Mouse (Mus musculus) left cerebral cortex, postnatal 14 days (tissue): ENCODE data around the gene Sox12. TPM values are rescaled to one million over a fixed set of nuclear protein-coding genes. Genes with fewer than 3 reads are reported as not detected.
"Not testable (repeated sequence)": the region's sequence is repeated elsewhere in the genome, so short reads cannot be mapped to it uniquely, and the experiment has no call there.

Source experiments
- DNase-seq, 2 experiments: peaks; one replicate each; pipeline ENCODE4 v3.0.0; 2021 to 2022; ENCODE audit warnings: low spot score in 2 of 2, mixed read lengths in 1 of 2
- intact Hi-C: fragments of 180-260 bp; cut with DNase I; formaldehyde crosslinking; loops from one replicate; pipeline ENCODE4 v1.15.1; 2025
- long read RNA-seq, 2 experiments: library from polyadenylated mRNA; stranded (forward); transcript quantifications; one replicate each; pipeline ENCODE4 v2.0.0; 2021
- total RNA-seq, 2 experiments: library from RNA; stranded (reverse); gene quantifications; 2 replicates each; pipeline ENCODE4 v1.2.3; 2021

Sox12 gene
- total RNA-seq: 10 to 100 TPM; 17.9 to 22.0 TPM
- long read RNA-seq, experiment 1, full-length matches to known transcripts: 26 of 26 reads
- long read RNA-seq, experiment 1, partial matches to known transcripts: 0 of 26 reads
- long read RNA-seq, experiment 1, other reads (novel, unspliced or antisense): 0 of 26 reads
- long read RNA-seq, experiment 2, full-length matches to known transcripts: 22 of 22 reads
- long read RNA-seq, experiment 2, partial matches to known transcripts: 0 of 22 reads
- long read RNA-seq, experiment 2, other reads (novel, unspliced or antisense): 0 of 22 reads

DNA sequence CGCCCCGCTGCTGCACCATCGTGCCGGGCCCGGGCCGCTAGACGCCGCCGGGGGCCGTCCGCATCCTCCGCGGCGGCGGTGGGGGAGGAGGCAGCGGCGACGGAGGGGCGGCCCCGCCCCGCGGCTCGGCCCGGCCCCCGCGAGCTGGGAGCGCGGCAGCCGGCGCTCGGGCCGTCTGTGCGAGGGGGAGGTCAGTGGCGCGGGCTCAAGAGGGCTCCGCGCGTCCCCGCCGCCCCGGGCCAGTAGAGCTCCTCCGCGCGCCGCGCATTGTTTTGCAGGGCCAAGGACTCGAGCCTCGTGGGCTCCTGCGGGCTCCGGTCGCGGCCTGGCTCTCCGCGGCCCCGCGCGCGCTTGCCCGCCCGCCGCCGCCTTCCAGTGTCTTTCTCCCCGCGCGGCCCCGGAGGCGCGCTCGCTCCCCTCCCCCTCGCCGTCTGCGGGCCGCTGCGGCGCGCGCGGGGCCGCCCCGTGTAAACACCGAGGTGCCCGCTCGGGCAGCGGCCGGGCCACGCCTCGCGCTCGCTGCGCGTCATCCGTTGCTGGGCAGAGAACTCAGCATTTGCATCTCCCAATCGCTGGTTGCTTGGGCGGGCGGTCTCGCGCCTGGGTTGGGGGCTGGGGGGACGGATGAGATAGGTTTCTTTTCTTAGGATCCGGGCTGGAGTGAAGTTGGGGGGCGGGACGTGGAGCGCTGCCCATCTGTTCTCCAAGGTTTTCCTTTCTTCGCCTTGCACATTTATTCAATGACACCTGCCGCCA, at the start of gene Sox12:
Gene Sox12, minus strand, starts transcription at position 384 of the 756 bp plus-strand sequence.
- intact Hi-C loops: loop anchor here (1.0 kb wide), 1 partner anchor 16 kb away; no protein-coding TSS in a partner anchor
- peak; percentile 98 to 99 for DNase-seq

- intact Hi-C loops: no loop called here
- DNase-seq: no peak
Observed at GRCm38 (mm10) chr2:152447461-152447860, 49.6 kb upstream of the Sox12 start.

DNA sequence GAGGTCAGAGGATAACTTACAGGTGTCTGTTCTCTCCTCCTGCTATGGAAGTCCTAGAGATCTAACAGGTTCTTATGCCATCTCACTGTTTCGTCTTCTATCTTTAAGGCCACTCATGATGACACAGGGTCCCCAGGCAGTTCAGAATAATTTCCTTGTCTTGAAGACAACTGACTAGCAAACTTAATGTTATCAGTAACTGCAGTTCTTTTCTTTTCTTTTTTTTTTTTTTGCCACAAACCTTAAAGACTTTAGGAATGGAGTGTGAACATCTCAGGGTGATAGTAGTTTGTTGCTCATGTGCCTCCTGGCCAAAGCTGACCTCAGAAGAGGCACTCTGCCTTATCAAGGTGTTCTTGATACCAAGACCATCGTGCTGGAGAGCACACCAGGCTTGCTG, 48.8 kb upstream of the Sox12 start:
- no peak for DNase-seq
- intact Hi-C loops: no loop called here

DNA sequence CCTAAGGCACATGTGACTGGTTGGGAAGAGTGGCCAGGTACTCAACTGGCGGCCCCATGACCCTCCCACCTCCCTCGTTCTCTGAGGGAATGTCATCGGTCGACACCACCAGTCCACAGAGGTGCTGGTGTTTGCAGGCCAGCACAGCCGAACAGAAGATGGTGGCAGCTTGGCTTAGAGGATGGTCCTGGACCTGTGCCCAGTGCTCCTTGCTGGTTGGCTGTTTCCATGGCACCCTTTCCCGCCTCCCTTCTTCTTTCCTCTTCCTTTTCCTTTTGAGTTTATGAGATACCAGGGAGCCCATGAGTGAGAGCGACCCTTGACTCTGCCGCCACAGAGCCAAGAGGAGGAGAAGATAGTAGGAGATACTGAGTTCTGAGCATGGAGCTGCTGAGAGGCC, 45.4 kb upstream of the Sox12 start:
- peak; percentile 29 to 46 for DNase-seq
- intact Hi-C loops: no loop called here

DNA sequence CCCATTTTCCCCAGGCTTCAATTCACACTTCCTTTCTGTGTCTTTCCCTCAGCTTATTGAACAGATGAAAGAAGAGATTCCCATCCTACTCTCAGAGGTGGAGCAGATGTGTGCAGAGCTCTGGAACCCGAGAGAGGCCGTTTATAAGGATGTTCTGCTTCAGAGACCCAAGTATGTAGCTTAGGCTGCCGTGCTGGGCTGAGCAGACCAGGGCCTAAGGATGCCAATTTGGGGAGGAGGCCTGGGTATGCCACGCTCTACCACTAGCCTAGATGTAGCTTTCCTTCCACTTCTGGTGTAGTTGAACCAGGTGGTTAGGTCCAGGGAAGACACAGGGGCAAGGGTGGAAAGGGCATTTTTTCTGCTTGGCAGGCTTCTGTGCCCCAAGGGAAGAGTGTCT, 44.5 kb upstream of the Sox12 start:
- intact Hi-C loops: no loop called here
- no peak for DNase-seq

DNA sequence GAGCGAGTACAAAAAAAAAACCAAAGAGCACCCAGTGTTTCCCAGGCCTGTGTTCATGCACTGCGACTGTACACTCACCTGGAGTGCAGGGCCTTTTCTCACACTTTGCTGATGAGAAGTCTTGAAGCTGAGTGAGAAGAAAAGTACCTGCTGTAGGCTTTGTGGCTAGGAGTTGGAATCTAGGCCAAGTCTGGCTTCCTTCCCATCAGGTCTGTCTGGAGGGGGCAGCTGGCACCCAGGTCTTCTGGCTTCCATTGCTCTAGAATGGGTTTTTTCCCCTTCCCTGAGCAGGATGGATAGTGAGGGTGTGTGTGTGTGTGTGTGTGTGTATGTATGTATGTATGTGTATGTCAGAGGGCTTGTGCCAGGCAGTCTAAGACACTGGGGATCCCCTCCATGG, 42.0 kb upstream of the Sox12 start:
- no peak for DNase-seq
- intact Hi-C loops: no loop called here

GRCm38 (mm10) chr2:152438963-152439362, 41.1 kb upstream of the Sox12 start:
- DNase-seq: no peak
- intact Hi-C loops: no loop called here

GRCm38 (mm10) chr2:152436983-152437860, 39.4 kb upstream of the Sox12 start:
- DNase-seq: peak; percentile 85
- intact Hi-C loops: loop anchor here (1.0 kb wide), 1 partner anchor 45 kb away; no protein-coding TSS in a partner anchor

GRCm38 (mm10) chr2:152436405-152436901, 38.6 kb upstream of the Sox12 start:
- intact Hi-C loops: no loop called here
- no peak for DNase-seq

DNA sequence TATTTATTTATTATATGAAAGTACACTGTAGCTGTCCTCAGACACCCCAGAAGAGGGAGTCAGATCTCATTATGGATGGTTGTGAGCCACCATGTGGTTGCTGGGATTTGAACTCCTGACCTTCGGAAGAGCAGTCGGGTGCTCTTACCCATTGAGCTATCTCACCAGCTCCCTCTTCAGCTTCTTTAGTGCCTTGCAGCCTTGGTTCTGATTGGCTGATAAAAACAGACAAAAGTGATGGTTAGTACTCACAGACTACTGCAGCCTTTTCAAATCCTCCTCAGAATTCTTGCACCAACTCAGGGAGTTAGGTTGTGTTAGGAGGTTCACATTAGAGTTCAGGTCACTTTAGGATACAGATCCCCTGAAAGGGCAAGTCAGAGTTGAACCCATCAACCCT, 30.6 kb upstream of the Sox12 start:
- intact Hi-C loops: not testable (repeated sequence)
- DNase-seq: peak in 1 of 2 experiments; percentile 73

GRCm38 (mm10) chr2:152427493-152427892, 29.6 kb upstream of the Sox12 start:
- intact Hi-C loops: no loop called here
- DNase-seq: peak; percentile 66 to 71

GRCm38 (mm10) chr2:152415786-152416185, 17.9 kb upstream of the Sox12 start:
- intact Hi-C loops: no loop called here
- no peak for DNase-seq

GRCm38 (mm10) chr2:152415287-152415686, 17.4 kb upstream of the Sox12 start, which contains the start of gene 6820408C15Rik:
6820408C15Rik (plus strand) TSS chr2:152415587.
- intact Hi-C loops: no loop called here
- DNase-seq: no peak

- peak; percentile 85 to 89 for DNase-seq
- intact Hi-C loops: loop anchor here (1.0 kb wide), 1 partner anchor 16 kb away; the partner anchor contains the start of gene Sox12
Observed at GRCm38 (mm10) chr2:152414591-152415165, 16.8 kb upstream of the Sox12 start, which contains the start of gene Zcchc3. Zcchc3 (minus strand) TSS chr2:152415027.

DNA sequence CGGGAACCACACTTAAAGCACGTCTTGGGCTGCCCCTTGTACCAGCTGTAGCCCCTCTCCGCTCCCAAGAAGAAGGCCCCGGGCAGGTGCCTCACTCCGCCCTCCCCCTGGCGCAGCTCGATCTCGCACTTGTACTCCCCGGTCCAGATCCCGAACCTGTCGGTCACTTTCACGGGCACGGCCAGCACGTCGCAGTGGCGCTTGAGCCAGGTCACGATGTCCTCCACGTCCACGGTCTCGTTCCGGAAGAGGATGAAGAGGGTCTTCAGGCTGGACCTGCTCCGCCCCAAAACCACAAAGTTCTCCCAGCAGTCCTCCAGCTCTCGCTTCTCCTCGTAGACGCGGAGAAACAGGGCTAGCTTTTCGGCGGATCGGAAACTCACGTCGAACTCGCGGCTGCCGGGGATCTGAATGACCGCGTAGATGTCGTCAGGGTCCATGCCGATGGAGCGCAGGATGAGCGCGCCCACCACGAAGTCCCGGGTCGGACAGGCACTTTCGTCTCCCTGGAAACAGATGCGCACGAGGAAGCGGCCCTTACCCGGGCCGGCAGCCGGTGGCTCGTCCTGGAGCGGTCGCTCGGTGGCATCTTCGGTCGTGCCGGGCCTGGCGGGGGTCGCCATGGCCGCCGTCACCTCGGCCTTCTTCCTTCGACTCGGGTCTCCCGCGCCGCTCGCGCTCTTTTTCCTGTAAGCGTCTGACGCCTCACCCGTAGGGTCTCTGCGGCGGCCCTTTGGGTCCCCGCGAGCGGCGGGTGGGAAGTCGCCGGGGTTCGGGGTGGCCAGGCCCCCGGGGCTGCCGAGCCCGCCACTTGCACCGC, 16.1 kb upstream of the Sox12 start:
- intact Hi-C loops: loop anchor here (1.0 kb wide), 1 partner anchor 16 kb away; the partner anchor contains the start of gene Sox12
- DNase-seq: peak in 1 of 2 experiments; percentile 30

GRCm38 (mm10) chr2:152413158-152413764, 15.4 kb upstream of the Sox12 start:
- intact Hi-C loops: no loop called here
- DNase-seq: no peak

GRCm38 (mm10) chr2:152412526-152413157, 14.8 kb upstream of the Sox12 start:
- intact Hi-C loops: no loop called here
- no peak for DNase-seq
